Mouse (Mus musculus) cortical plate, adult 2 months (tissue): ENCODE data around the gene Gm43518.

ENCODE experiments used
- CTCF ChIP-seq: fragments of 200-500 bp; IDR thresholded peaks from 2 replicates; pipeline ENCODE4 v1.5.1; 2011; ENCODE audit warnings: mild to moderate bottlenecking, control low read depth, low read length; ENCODE audit not compliant: insufficient read depth; ENCODE audit errors: extremely low read depth
- POLR2A ChIP-seq: fragments of 200-500 bp; IDR thresholded peaks from 2 replicates; pipeline ENCODE4 v1.6.1; 2011; ENCODE audit warnings: mild to moderate bottlenecking, low read length, control low read depth; ENCODE audit not compliant: insufficient read depth; ENCODE audit errors: extremely low read depth

DNA sequence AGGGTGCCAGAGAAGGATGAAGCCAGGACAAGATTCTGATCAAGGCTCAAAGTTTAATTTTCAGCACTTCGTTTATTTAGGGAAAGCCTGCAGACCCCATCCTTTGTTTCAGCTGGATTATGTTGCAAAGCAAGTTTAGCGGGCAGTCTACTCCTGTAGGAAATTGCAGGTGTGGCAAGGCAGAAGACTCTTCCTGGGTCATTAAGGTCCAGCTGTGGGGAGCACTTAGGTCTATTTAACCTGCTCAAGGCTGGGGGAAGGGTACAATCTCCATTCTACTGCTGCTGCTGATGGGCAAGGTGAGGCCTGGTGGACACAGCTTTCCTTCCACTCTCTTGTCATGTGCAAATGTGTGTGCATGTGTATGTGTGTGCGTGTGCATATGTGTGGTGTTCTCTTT, 31.8 kb downstream of the Gm43518 start:
- no peak for TF ChIP-seq CTCF
- TF ChIP-seq POLR2A = no peak
